Comparison of ENCODE assay signal across 26 mouse cellular contexts in the genomic region with DNA sequence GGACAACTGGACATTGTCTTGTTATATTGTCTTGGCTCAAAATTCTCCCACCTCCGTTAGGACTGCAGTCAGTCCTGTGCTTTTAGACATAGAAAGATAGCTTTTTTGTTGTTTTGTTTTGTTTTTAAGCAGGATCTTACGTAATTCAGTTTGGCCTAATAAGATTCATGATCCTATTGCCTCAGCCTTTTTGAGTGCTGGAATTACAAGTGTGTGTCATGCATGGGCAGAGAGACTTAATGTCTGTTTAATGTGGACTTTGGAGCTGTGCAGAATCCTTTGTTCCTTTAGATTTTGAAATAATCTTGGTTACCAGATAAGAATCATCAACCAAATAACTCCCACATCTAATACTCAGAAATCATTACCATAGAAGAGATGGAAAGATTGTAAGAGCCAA. TPM values are rescaled to one million over a fixed set of nuclear protein-coding genes. Genes with fewer than 3 reads are reported as not detected.
DNase-seq lines count a peak whose midpoint lies in the region; ATAC-seq and TF ChIP-seq lines count a peak whose summit lies in the region.
"Had no signal": no experiment of that assay in that cellular context is flagged by ENCODE, and none has a peak within 500 bp of the region (broad histone marks: within the 10 kb centered on the region; RNA-seq: fewer than 3 reads in every experiment).

No protein-coding gene starts in this region.

- H3K36me3 ChIP-seq in kidney, adult 2 months (ENCODE audit: control insufficient read depth, insufficient read depth, low read length) = peaks cover 5% of the 10 kb centered on the region
- H3K36me3 ChIP-seq in kidney, embryonic 16.5 days (ENCODE audit: insufficient read depth, low read length) = peaks cover 9% of the 10 kb centered on the region
- H3K36me3 ChIP-seq in liver, adult 2 months (ENCODE audit: control insufficient read depth, insufficient read depth, low read length) = peaks cover 52% of the 10 kb centered on the region
- H3K36me3 ChIP-seq in liver, embryonic 12.5 days = peaks cover 22% of the 10 kb centered on the region

- in situ Hi-C loops in Patski (cut with MboI; ENCODE audit: low pct_unique_long_range_greater_than_20kb) = no loop called here

- no peak overlapping the region for H3K4me2 ChIP-seq in kidney, embryonic 16.5 days (replicated peaks; ENCODE audit: low read depth, low read length)
- no peak overlapping the region for H3K4me2 ChIP-seq in liver, embryonic 12.5 days
- H3K4me2 ChIP-seq: embryonic facial prominence, embryonic 13.5 days; embryonic facial prominence, embryonic 15.5 days; forebrain, embryonic 13.5 days; forebrain, embryonic 15.5 days had no signal

- ATAC-seq in kidney, embryonic 16.5 days (ENCODE audit: low FRiP score, low TSS enrichment) = no peak
- ATAC-seq in liver, embryonic 12.5 days = no peak
- ATAC-seq in Patski = peak; percentile 54
- ATAC-seq: CD4-positive, CD25-positive, alpha-beta regulatory T cell, adult 4 months; forebrain, embryonic 13.5 days; forebrain, embryonic 15.5 days; forebrain, postnatal 0 days had no signal

- no peak for TF ChIP-seq CTCF in kidney, adult 2 months (conservative IDR thresholded peaks at IDR 0.05; ENCODE audit: insufficient read depth, insufficient read length, low read depth, low read length)
- TF ChIP-seq CTCF in liver, adult 2 months (IDR thresholded peaks at IDR 0.05; ENCODE audit: low read depth, low read length) = no peak
- no peak for TF ChIP-seq CTCF in Patski (IDR thresholded peaks at IDR 0.05)

- 54% methylated on average over 2 of the region's 2 CpGs for WGBS in kidney, adult 2 months
- 69% methylated on average over 2 of the region's 2 CpGs for WGBS in kidney, embryonic 16.5 days
- 60% methylated on average over 2 of the region's 2 CpGs for WGBS in liver, adult 2 months
- 82% methylated on average over 2 of the region's 2 CpGs for WGBS in liver, embryonic 12.5 days (ENCODE audit: insufficient replicate concordance)

- H3K9me3 ChIP-seq in kidney, embryonic 16.5 days (ENCODE audit: low read length) = no peaks in the 10 kb centered on the region
- no peaks in the 10 kb centered on the region for H3K9me3 ChIP-seq in liver, embryonic 12.5 days (replicated peaks)
- H3K9me3 ChIP-seq: embryonic facial prominence, embryonic 13.5 days; embryonic facial prominence, embryonic 15.5 days; forebrain, embryonic 13.5 days; forebrain, embryonic 15.5 days; G1E had no signal

- no peak overlapping the region for H3K4me3 ChIP-seq in kidney, adult 2 months (ENCODE audit: insufficient read depth, low read depth, low read length)
- no peak overlapping the region for H3K4me3 ChIP-seq in kidney, embryonic 16.5 days (ENCODE audit: low read length)
- H3K4me3 ChIP-seq in liver, adult 2 months (ENCODE audit: insufficient read depth, low read depth, low read length) = no peak overlapping the region
- H3K4me3 ChIP-seq in liver, embryonic 12.5 days = no peak overlapping the region
- H3K4me3 ChIP-seq: embryonic facial prominence, embryonic 13.5 days; embryonic facial prominence, embryonic 15.5 days; erythroblast, embryonic 14.5 days; forebrain, embryonic 13.5 days; forebrain, embryonic 15.5 days had no signal

- CTCF ChIA-PET in Patski (lab: Charles Lee) = interaction anchor here (0.8 to 0.9 kb wide), 2 partner anchors 10 to 13 kb away, joined by 3 to 4 read pairs; no protein-coding TSS in a partner anchor

- peak; percentile 40 for DNase-seq in kidney, adult 2 months
- DNase-seq in liver, adult 2 months (ENCODE audit: extremely low read depth, low read depth, low spot score) = peak; percentile 49
- no peak for DNase-seq in Patski (ENCODE audit: low read depth, low spot score)
- DNase-seq in spleen, adult 12 weeks (ENCODE audit: low spot score) = no peak
- DNase-seq: adrenal gland, adult 2 months; adrenal gland, postnatal 10 days; adrenal gland, postnatal 25 days; B cell, adult 2 months; cerebellum, adult 11 months; cerebellum, adult 18-20 months; cerebellum, adult 8-10 months; cerebellum, adult 9-11 months; cerebellum, postnatal 14 days; cerebellum, postnatal 36 days; embryo, embryonic 11 days; forebrain, postnatal 0 days had no signal

- H3K27ac ChIP-seq in kidney, adult 2 months (ENCODE audit: insufficient read depth, low read depth, low read length) = no peak overlapping the region; the same call in 1 of the 2 replicates
- H3K27ac ChIP-seq in kidney, embryonic 16.5 days (ENCODE audit: low read length) = no peak overlapping the region
- H3K27ac ChIP-seq in liver, adult 2 months (replicated peaks; ENCODE audit: insufficient read depth, low read depth, low read length) = no peak overlapping the region
- H3K27ac ChIP-seq in liver, embryonic 12.5 days = no peak overlapping the region
- H3K27ac ChIP-seq: embryonic facial prominence, embryonic 13.5 days; embryonic facial prominence, embryonic 15.5 days; forebrain, embryonic 13.5 days; forebrain, embryonic 15.5 days had no signal

- no peaks in the 10 kb centered on the region; the same call in 1 of the 2 replicates for H3K79me2 ChIP-seq in liver, adult 2 months (ENCODE audit: control insufficient read depth, insufficient read depth, low read length)

- H3K27me3 ChIP-seq in kidney, adult 2 months (replicated peaks; ENCODE audit: control insufficient read depth, insufficient read depth, low read length) = no peaks in the 10 kb centered on the region
- no peaks in the 10 kb centered on the region for H3K27me3 ChIP-seq in kidney, embryonic 16.5 days (ENCODE audit: insufficient read depth, low read length)
- no peaks in the 10 kb centered on the region for H3K27me3 ChIP-seq in liver, adult 2 months (ENCODE audit: control insufficient read depth, insufficient read depth, low read length)
- no peaks in the 10 kb centered on the region for H3K27me3 ChIP-seq in liver, embryonic 12.5 days (replicated peaks)
- no peaks in the 10 kb centered on the region for H3K27me3 ChIP-seq in Patski
- H3K27me3 ChIP-seq: CH12.LX; embryonic facial prominence, embryonic 13.5 days; embryonic facial prominence, embryonic 15.5 days; forebrain, embryonic 13.5 days; forebrain, embryonic 15.5 days had no signal

- no peak overlapping the region for H3K9ac ChIP-seq in kidney, embryonic 16.5 days (replicated peaks; ENCODE audit: low read length)
- no peak overlapping the region for H3K9ac ChIP-seq in liver, adult 2 months (ENCODE audit: low read depth, low read length)
- H3K9ac ChIP-seq in liver, embryonic 12.5 days = no peak overlapping the region
- H3K9ac ChIP-seq: embryonic facial prominence, embryonic 13.5 days; embryonic facial prominence, embryonic 15.5 days; forebrain, embryonic 13.5 days; forebrain, embryonic 15.5 days; forebrain, postnatal 0 days had no signal

- POLR2A ChIA-PET in Patski (lab: Charles Lee) = no interaction called here

- H3K4me1 ChIP-seq in kidney, adult 2 months (ENCODE audit: control insufficient read depth, insufficient read depth, low read length) = peaks cover 10% of the 10 kb centered on the region; the same call in 1 of the 2 replicates
- H3K4me1 ChIP-seq in kidney, embryonic 16.5 days (ENCODE audit: insufficient read depth, low read length) = no peaks in the 10 kb centered on the region
- H3K4me1 ChIP-seq in liver, adult 2 months (ENCODE audit: control insufficient read depth, insufficient read depth, low read length) = no peaks in the 10 kb centered on the region; the same call in 1 of the 2 replicates
- H3K4me1 ChIP-seq in liver, embryonic 12.5 days = no peaks in the 10 kb centered on the region
- H3K4me1 ChIP-seq: embryonic facial prominence, embryonic 13.5 days; embryonic facial prominence, embryonic 15.5 days; forebrain, embryonic 13.5 days; forebrain, embryonic 15.5 days had no signal

- no peak for TF ChIP-seq POLR2A in kidney, adult 2 months (IDR thresholded peaks at IDR 0.05; ENCODE audit: low read depth, low read length)
- no peak for TF ChIP-seq POLR2A in liver, adult 2 months (IDR thresholded peaks at IDR 0.05; ENCODE audit: extremely low read depth, insufficient read depth, low read length)

RNA-seq across cellular contexts. Expression of a gene that starts 20.0 kb away (rescaled TPM):
- 17.4 and 18.1 TPM in 2 replicates for polyA plus RNA-seq in kidney, adult 2 months (2012; rRNA removed)
- 30.9 and 37.0 TPM in 2 replicates for polyA plus RNA-seq in kidney, embryonic 16.5 days (2015; fragmentation: Nextera tagmentation; extraction: Ambion mirVana)
- 57.9 and 73.6 TPM in 2 replicates for total RNA-seq in liver, adult 2 months (2014; rRNA removed)
- 18.9 and 22.8 TPM in 2 replicates for polyA plus RNA-seq in liver, adult 2 months (2012; rRNA removed)
- polyA plus RNA-seq in liver, embryonic 12.5 days (2016; fragmentation: Nextera tagmentation; extraction: Ambion mirVana) = 28.9 TPM in 2 replicates
- polyA plus RNA-seq in Patski (2021) = 44.2 TPM

RNA-seq across cellular contexts. Expression of a gene that starts 20.0 kb away (rescaled TPM):
- polyA plus RNA-seq in kidney, adult 2 months (2012; rRNA removed) = 23.1 and 24.9 TPM in 2 replicates
- polyA plus RNA-seq in kidney, embryonic 16.5 days (2015; fragmentation: Nextera tagmentation; extraction: Ambion mirVana) = 25.3 and 26.2 TPM in 2 replicates
- 13.2 and 16.0 TPM in 2 replicates for total RNA-seq in liver, adult 2 months (2014; rRNA removed)
- 9.5 and 10.1 TPM in 2 replicates for polyA plus RNA-seq in liver, adult 2 months (2012; rRNA removed)
- polyA plus RNA-seq in liver, embryonic 12.5 days (2016; fragmentation: Nextera tagmentation; extraction: Ambion mirVana) = 7.3 and 9.0 TPM in 2 replicates
- polyA plus RNA-seq in Patski (2021) = 31.2 TPM
- polyA plus RNA-seq: erythroblast, embryonic 14.5 days had no signal

RNA-seq across cellular contexts. Expression of a gene that starts 45.6 kb away (rescaled TPM):
- polyA plus RNA-seq in kidney, adult 2 months (2012; rRNA removed) = 0.24 and 1.8 TPM in 2 replicates
- polyA plus RNA-seq in kidney, embryonic 16.5 days (2015; fragmentation: Nextera tagmentation; extraction: Ambion mirVana) = 0.06 and 0.22 TPM in 2 replicates
- total RNA-seq in liver, adult 2 months (2014; rRNA removed) = 0.92 and 2.1 TPM in 2 replicates
- polyA plus RNA-seq in liver, adult 2 months (2012; rRNA removed) = 0.16 and 0.31 TPM in 2 replicates
- polyA plus RNA-seq in liver, embryonic 12.5 days (2016; fragmentation: Nextera tagmentation; extraction: Ambion mirVana) = 0.36 and 0.44 TPM in 2 replicates
- polyA plus RNA-seq in Patski (2021) = not detected
- polyA plus RNA-seq: erythroblast, embryonic 14.5 days; G1E had no signal

Comparison
In these comparisons a context has a peak if more than half of its experiments do, and no peak if none do; other contexts are left out.
1. DNase-seq: peak in kidney, adult 2 months (single experiment) and liver, adult 2 months (single experiment); none in Patski (single experiment) and spleen, adult 12 weeks (single experiment).